Mouse (Mus musculus) spleen, adult 2 months (tissue): ENCODE results near the gene Pcbp3. TPM values are rescaled to one million over a fixed set of nuclear protein-coding genes. Genes with fewer than 3 reads are reported as not detected.
A peak's percentile ranks its signal among the peaks of the same experiment; 100 is the strongest.
"Not testable (repeated sequence)": the region's sequence is repeated elsewhere in the genome, so short reads cannot be mapped to it uniquely, and the experiment has no call there.

Source experiments
- DNase-seq, 2 experiments: peaks; one replicate each; pipeline versions ENCODE4 v3.0.0 to v3.0.0-alpha.2; 2012 to 2021; ENCODE audit warnings: low spot score in 2 of 2, low read depth in 1 of 2
- H3K27ac ChIP-seq: fragments of 200-500 bp; 2 replicates; pipeline ENCODE4 v1.5.1; 2012; ENCODE audit warnings: low read length, inconsistent platforms; ENCODE audit not compliant: insufficient read depth
- H3K27me3 ChIP-seq: fragments of 200-500 bp; 2 replicates; pipeline ENCODE4 v1.6.1; 2012; ENCODE audit warnings: mild to moderate bottlenecking, moderate library complexity, low read length, inconsistent platforms; ENCODE audit not compliant: control insufficient read depth, insufficient read depth
- H3K36me3 ChIP-seq: fragments of 200-500 bp; 2 replicates; pipeline ENCODE4 v1.6.1; 2012; ENCODE audit warnings: mild to moderate bottlenecking, low read length, inconsistent platforms; ENCODE audit not compliant: control insufficient read depth, insufficient read depth
- H3K4me1 ChIP-seq: fragments of 200-500 bp; 2 replicates; pipeline ENCODE4 v1.6.1; 2011; ENCODE audit warnings: inconsistent platforms; ENCODE audit not compliant: control insufficient read depth, insufficient read depth, insufficient read length
- H3K4me3 ChIP-seq: fragments of 200-500 bp; 2 replicates; pipeline ENCODE4 v1.5.1; 2011; ENCODE audit warnings: mild to moderate bottlenecking, inconsistent platforms; ENCODE audit not compliant: insufficient read depth, insufficient read length; ENCODE audit errors: extremely low read depth
- CTCF ChIP-seq: fragments of 200-500 bp; IDR thresholded peaks from 2 replicates; pipeline ENCODE4 v1.5.1; 2011; ENCODE audit warnings: mild to moderate bottlenecking, inconsistent platforms; ENCODE audit not compliant: insufficient read depth, insufficient read length, insufficient replicate concordance; ENCODE audit errors: extremely low read depth
- POLR2A ChIP-seq: fragments of 200-500 bp; IDR thresholded peaks from 2 replicates; pipeline ENCODE4 v1.6.1; 2011; ENCODE audit warnings: low read depth, low read length, inconsistent platforms
- WGBS: fragments of 180-500 bp; shearing (Covaris S2); methylation state at CpG from one replicate; pipeline ENCODE4 v1.1.7; 2018; 5-methylcytosine and 5-hydroxymethylcytosine counted together
- polyA plus RNA-seq: library from polyadenylated mRNA; depleted of rRNA; stranded (reverse); fragments of >200 nt; gene quantifications from 2 replicates; pipeline ENCODE4 v1.2.3, GENCODE M21; 2012

Pcbp3 gene
- polyA plus RNA-seq, 1 experiment = 3.8 TPM

- no peaks in the 10 kb centered on the region for H3K36me3 ChIP-seq
- TF ChIP-seq CTCF (no peak), POLR2A (no peak)
- 85% methylated on average over 4 of the region's 4 CpGs for WGBS
- no peaks in the 10 kb centered on the region for H3K27me3 ChIP-seq
- peak in 1 of 2 experiments; percentile 0 for DNase-seq
- H3K4me3 ChIP-seq = no peak overlapping the region
- H3K27ac ChIP-seq = no peak overlapping the region
- no peaks in the 10 kb centered on the region for H3K4me1 ChIP-seq
Measured at GRCm38 (mm10) chr10:76764927-76765326, 196.8 kb downstream of the Pcbp3 start.

GRCm38 (mm10) chr10:76763016-76763415 lies 198.7 kb downstream of the Pcbp3 start:
- H3K4me3 ChIP-seq = no peak overlapping the region
- TF ChIP-seq CTCF (no peak), POLR2A (no peak)
- H3K27me3 ChIP-seq = no peaks in the 10 kb centered on the region
- H3K36me3 ChIP-seq = no peaks in the 10 kb centered on the region
- 93% methylated on average over 12 of the region's 12 CpGs for WGBS
- H3K4me1 ChIP-seq = no peaks in the 10 kb centered on the region
- H3K27ac ChIP-seq = no peak overlapping the region
- DNase-seq = no peak

GRCm38 (mm10) chr10:76762411-76762810 lies 199.3 kb downstream of the Pcbp3 start:
- Histone ChIP-seq H3K4me1 (no peaks in the 10 kb centered on the region), H3K27me3 (no peaks in the 10 kb centered on the region), H3K27ac (no peak overlapping the region), H3K36me3 (no peaks in the 10 kb centered on the region), H3K4me3 (no peak overlapping the region)
- WGBS = 93% methylated on average over 7 of the region's 7 CpGs
- TF ChIP-seq POLR2A (no peak), CTCF (no peak)
- no peak for DNase-seq

GRCm38 (mm10) chr10:76759878-76760277 lies 201.8 kb downstream of the Pcbp3 start:
- TF ChIP-seq CTCF = no peak
- no peak for TF ChIP-seq POLR2A
- WGBS = 88% methylated on average over 5 of the region's 5 CpGs
- DNase-seq = no peak
- no peak overlapping the region for H3K4me3 ChIP-seq
- H3K27ac ChIP-seq = no peak overlapping the region
- no peaks in the 10 kb centered on the region for H3K27me3 ChIP-seq
- H3K36me3 ChIP-seq = no peaks in the 10 kb centered on the region
- H3K4me1 ChIP-seq = no peaks in the 10 kb centered on the region

GRCm38 (mm10) chr10:76753640-76754039 lies 208.0 kb downstream of the Pcbp3 start:
- 81% methylated on average over 3 of the region's 3 CpGs for WGBS
- Histone ChIP-seq H3K4me3 (no peak overlapping the region), H3K27ac (no peak overlapping the region), H3K36me3 (no peaks in the 10 kb centered on the region), H3K27me3 (no peaks in the 10 kb centered on the region), H3K4me1 (no peaks in the 10 kb centered on the region)
- no peak for DNase-seq
- TF ChIP-seq CTCF (no peak), POLR2A (no peak)

- H3K36me3 ChIP-seq, H3K27me3 ChIP-seq, H3K4me3 ChIP-seq, H3K4me1 ChIP-seq, H3K27ac ChIP-seq: not testable (repeated sequence)
- peak in 1 of 2 experiments; percentile 9 for DNase-seq
- WGBS = 10% methylated on average over 11 of the region's 11 CpGs
Measured at GRCm38 (mm10) chr10:76744267-76744666, 217.4 kb downstream of the Pcbp3 start.

GRCm38 (mm10) chr10:76736764-76737163 lies 224.9 kb downstream of the Pcbp3 start:
- H3K4me3 ChIP-seq = no peak overlapping the region
- H3K4me1 ChIP-seq = no peaks in the 10 kb centered on the region
- no peak overlapping the region for H3K27ac ChIP-seq
- WGBS = 71% methylated on average over 8 of the region's 8 CpGs
- no peaks in the 10 kb centered on the region for H3K36me3 ChIP-seq
- TF ChIP-seq POLR2A (no peak), CTCF (no peak)
- DNase-seq = no peak
- H3K27me3 ChIP-seq = no peaks in the 10 kb centered on the region

- peak; percentile 41 to 42 for DNase-seq
- WGBS = 7% methylated on average over 4 of the region's 4 CpGs
- Histone ChIP-seq H3K36me3 (no peaks in the 10 kb centered on the region), H3K4me1 (no peaks in the 10 kb centered on the region), H3K27ac (no peak overlapping the region), H3K27me3 (no peaks in the 10 kb centered on the region), H3K4me3 (no peak overlapping the region)
- TF ChIP-seq POLR2A = no peak
- TF ChIP-seq CTCF = peak; percentile 80; the same call in 1 of the 2 replicates
Measured at GRCm38 (mm10) chr10:76734979-76735378, 226.7 kb downstream of the Pcbp3 start.
